Mouse (Mus musculus): Measurements from ENCODE around the gene Snapc3. TPM values are rescaled to one million over a fixed set of nuclear protein-coding genes. Genes with fewer than 3 reads are reported as not detected.
"Not testable (repeated sequence)": the region's sequence is repeated elsewhere in the genome, so short reads cannot be mapped to it uniquely, and the experiment has no call there.

The Snapc3 gene
- polyA plus RNA-seq, 1 experiment from 2014 or later: 31.1 TPM

DNA sequence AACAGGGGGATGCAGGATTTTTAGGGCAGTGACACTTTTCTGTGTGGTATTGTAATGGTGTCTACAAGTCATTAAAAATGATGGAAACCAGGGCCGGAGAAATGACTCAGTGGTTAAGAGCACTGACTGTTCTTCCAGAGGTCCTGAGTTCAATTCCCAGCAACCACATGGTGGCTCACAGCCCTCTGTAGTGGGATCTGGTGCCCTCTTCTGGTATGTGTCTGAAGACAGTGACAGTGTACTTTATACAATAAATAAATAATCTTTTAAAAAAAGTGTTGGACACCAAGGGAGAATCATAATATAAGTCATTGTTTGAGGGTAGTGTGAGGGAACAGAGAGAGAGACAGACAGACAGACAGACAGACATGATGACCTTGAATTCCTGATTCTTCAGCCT, 75.6 kb downstream of the Snapc3 start:
- WGBS: 97% methylated on average over 1 of the region's 1 CpGs
- H3K27ac ChIP-seq (ENCODE audit: low read depth, low read length): no peak overlapping the region
- ATAC-seq (replicated peaks; ENCODE audit: low FRiP score): no peak
- no peak overlapping the region for H3K9ac ChIP-seq (ENCODE audit: low read depth, low read length)
- H3K9me3 ChIP-seq (ENCODE audit: control insufficient read depth, low read length): no peaks in the 10 kb centered on the region
- no peaks in the 10 kb centered on the region for H3K27me3 ChIP-seq (replicated peaks; ENCODE audit: control insufficient read depth, insufficient read depth, low read length)
- H3K36me3 ChIP-seq (ENCODE audit: control insufficient read depth, insufficient read depth, low read length): no peaks in the 10 kb centered on the region
- DNase-seq (ENCODE audit: low spot score): no peak
- H3K4me1 ChIP-seq (replicated peaks; ENCODE audit: control insufficient read depth, insufficient read depth, low read length): no peaks in the 10 kb centered on the region
- no peak overlapping the region for H3K4me2 ChIP-seq
- no peak overlapping the region for H3K4me3 ChIP-seq (ENCODE audit: low read depth, low read length)

DNA sequence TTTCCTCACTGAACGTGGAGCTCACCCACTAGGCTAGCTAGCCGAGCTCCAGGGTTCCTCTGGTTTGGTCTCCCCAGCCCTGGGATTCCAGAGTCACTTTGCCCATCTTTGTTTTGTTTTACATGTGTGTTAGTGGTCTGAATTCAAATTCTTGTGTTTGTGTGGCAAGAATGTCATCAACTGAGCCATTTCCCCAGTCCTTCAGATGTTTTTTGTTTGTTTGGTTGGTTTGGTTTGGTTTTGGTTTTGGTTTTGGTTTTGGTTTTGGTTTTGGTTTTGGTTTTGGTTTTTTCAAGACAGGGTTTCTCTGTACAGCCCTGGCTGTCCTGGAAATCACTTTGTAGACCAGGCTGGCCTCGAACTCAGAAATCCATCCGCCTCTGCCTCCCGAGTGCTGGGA, 79.5 kb downstream of the Snapc3 start:
- H3K4me1 ChIP-seq (replicated peaks; ENCODE audit: control insufficient read depth, insufficient read depth, low read length); DNase-seq (ENCODE audit: low spot score); H3K9me3 ChIP-seq (ENCODE audit: control insufficient read depth, low read length); ATAC-seq (replicated peaks; ENCODE audit: low FRiP score); H3K27ac ChIP-seq (ENCODE audit: low read depth, low read length); H3K27me3 ChIP-seq (replicated peaks; ENCODE audit: control insufficient read depth, insufficient read depth, low read length); H3K4me2 ChIP-seq; H3K4me3 ChIP-seq (ENCODE audit: low read depth, low read length); H3K36me3 ChIP-seq (ENCODE audit: control insufficient read depth, insufficient read depth, low read length); H3K9ac ChIP-seq (ENCODE audit: low read depth, low read length): not testable (repeated sequence)
- 75% methylated on average over 5 of the region's 5 CpGs for WGBS

DNA sequence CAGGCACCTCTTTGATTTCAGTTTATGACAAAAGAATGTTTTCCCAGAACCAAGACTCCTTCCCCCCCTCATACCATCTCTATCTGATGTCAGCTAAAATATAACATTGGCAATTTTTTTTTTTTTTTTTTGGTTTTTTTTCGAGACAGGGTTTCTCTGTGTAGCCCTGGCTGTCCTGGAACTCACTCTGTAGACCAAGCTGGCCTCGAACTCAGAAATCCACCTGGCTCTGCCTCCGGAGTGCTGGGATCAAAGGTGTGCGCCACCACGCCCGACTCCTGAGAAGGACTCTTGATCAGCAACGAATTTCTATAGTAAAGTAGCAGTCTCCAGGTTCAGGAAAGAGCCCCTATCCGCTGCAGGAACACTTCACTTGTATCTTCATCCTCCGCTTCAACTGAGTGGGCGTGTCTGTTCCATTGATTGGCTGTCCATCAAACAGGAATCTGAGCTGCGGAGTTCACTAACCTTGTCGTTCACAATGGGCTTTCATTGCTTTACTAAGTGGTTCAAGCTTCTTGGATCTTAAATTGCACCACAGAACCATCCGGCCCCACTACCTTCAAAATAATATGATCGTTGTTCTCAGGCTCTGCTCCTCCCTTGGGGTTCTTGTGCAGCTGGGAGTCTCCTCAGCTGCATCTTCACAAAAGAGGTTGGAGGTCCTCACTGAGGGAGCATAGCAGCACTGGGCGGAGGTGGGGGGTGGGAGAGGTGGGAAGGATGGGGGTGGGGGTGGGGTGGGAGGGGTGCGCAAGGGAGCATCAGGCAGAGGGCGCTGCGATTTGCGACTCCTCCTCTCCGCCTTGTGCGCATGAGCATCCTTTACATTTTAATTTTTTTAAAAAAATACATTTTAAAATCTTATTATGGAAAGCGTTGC, 82.9 kb downstream of the Snapc3 start:
- DNase-seq (ENCODE audit: low spot score) (no peak), ATAC-seq (replicated peaks; ENCODE audit: low FRiP score) (no peak; the same call in 1 of the 2 replicates)
- H3K27me3 ChIP-seq (replicated peaks; ENCODE audit: control insufficient read depth, insufficient read depth, low read length): no peaks in the 10 kb centered on the region
- H3K27ac ChIP-seq (ENCODE audit: low read depth, low read length): no peak overlapping the region
- 17% methylated on average over 22 of the region's 22 CpGs for WGBS
- no peak overlapping the region for H3K9ac ChIP-seq (ENCODE audit: low read depth, low read length)
- no peaks in the 10 kb centered on the region for H3K4me1 ChIP-seq (replicated peaks; ENCODE audit: control insufficient read depth, insufficient read depth, low read length)
- no peaks in the 10 kb centered on the region for H3K9me3 ChIP-seq (ENCODE audit: control insufficient read depth, low read length)
- no peak overlapping the region for H3K4me3 ChIP-seq (ENCODE audit: low read depth, low read length)
- no peaks in the 10 kb centered on the region for H3K36me3 ChIP-seq (ENCODE audit: control insufficient read depth, insufficient read depth, low read length)
- peak overlapping the region; percentile 41 for H3K4me2 ChIP-seq

DNA sequence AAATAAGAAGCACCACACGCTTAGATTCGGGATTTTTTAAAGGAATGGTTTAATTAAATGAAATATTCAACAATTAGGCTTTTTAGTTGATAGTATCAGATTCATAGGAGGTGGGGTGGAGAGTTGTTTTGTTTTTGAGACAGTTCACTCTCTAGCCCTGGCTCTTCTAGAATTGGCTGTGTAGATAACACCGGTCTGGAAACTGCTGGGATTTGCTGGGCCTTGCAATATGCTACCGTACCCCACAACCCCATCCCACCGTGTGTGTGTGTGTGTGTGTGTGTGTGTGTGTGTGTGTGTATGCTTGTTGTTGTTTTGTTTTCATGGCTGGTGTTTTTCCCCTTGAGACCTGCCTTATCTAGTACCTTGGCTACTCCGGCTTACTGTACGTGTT, 83.5 kb downstream of the Snapc3 start:
- DNase-seq (ENCODE audit: low spot score): no peak
- Histone ChIP-seq H3K4me3 (ENCODE audit: low read depth, low read length) (no peak overlapping the region), H3K27ac (ENCODE audit: low read depth, low read length) (no peak overlapping the region), H3K9me3 (ENCODE audit: control insufficient read depth, low read length) (no peaks in the 10 kb centered on the region), H3K4me1 (replicated peaks; ENCODE audit: control insufficient read depth, insufficient read depth, low read length) (no peaks in the 10 kb centered on the region), H3K27me3 (replicated peaks; ENCODE audit: control insufficient read depth, insufficient read depth, low read length) (no peaks in the 10 kb centered on the region), H3K4me2 (peak overlapping the region; percentile 12; the same call in 1 of the 2 replicates), H3K36me3 (ENCODE audit: control insufficient read depth, insufficient read depth, low read length) (no peaks in the 10 kb centered on the region), H3K9ac (ENCODE audit: low read depth, low read length) (no peak overlapping the region)
- 40% methylated on average over 7 of the region's 7 CpGs for WGBS
- no peak for ATAC-seq (replicated peaks; ENCODE audit: low FRiP score)

DNA sequence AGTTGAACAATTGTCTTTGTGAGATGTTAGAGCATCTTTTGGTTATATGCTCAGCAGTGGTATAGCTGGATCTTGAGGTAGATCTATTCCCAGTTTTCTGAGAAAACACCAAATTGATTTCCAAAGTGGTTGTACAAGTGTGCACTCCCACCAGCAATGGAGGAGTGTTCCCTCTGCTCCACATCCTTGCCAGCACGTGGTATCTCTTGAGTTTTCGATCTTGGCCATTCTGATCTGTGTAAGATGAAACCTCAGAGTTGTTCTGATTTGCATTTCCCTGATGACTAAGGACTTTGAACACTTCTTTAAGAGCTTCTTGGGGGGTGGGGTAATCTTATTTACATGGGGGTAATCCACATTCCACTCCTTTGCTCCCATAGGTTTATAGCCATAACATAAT, 92.1 kb downstream of the Snapc3 start:
- 46% methylated on average over 2 of the region's 2 CpGs for WGBS
- ATAC-seq (replicated peaks; ENCODE audit: low FRiP score): no peak
- Histone ChIP-seq H3K36me3 (ENCODE audit: control insufficient read depth, insufficient read depth, low read length) (no peaks in the 10 kb centered on the region), H3K27me3 (replicated peaks; ENCODE audit: control insufficient read depth, insufficient read depth, low read length) (no peaks in the 10 kb centered on the region; the same call in none of the 2 replicates), H3K4me3 (ENCODE audit: low read depth, low read length) (no peak overlapping the region), H3K9ac (ENCODE audit: low read depth, low read length) (no peak overlapping the region), H3K9me3 (ENCODE audit: control insufficient read depth, low read length) (no peaks in the 10 kb centered on the region), H3K4me2 (no peak overlapping the region), H3K27ac (ENCODE audit: low read depth, low read length) (no peak overlapping the region), H3K4me1 (replicated peaks; ENCODE audit: control insufficient read depth, insufficient read depth, low read length) (no peaks in the 10 kb centered on the region)
- DNase-seq (ENCODE audit: low spot score): no peak

DNA sequence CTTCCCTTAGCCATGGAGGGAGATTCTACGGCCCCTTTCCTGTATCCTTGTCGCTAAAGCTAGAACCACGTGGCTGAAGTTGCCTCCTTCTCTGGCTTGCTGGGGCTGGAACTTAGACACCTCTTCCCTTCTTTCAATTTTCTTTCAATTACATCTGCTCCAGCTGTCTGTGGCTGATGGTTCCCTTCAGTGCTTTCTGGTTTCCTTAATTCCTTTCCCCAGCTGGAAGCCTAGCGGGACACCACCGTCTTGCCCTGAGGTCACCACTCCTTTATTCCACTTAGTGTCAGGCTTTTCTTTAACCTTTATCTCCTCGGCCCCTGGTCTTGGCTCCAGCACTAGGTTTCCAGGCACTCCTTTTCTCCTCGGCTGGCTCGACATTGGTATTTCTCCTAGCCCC, 93.6 kb downstream of the Snapc3 start:
- Histone ChIP-seq H3K4me2 (no peak overlapping the region), H3K27me3 (replicated peaks; ENCODE audit: control insufficient read depth, insufficient read depth, low read length) (no peaks in the 10 kb centered on the region; the same call in none of the 2 replicates), H3K4me3 (ENCODE audit: low read depth, low read length) (no peak overlapping the region), H3K4me1 (replicated peaks; ENCODE audit: control insufficient read depth, insufficient read depth, low read length) (no peaks in the 10 kb centered on the region), H3K36me3 (ENCODE audit: control insufficient read depth, insufficient read depth, low read length) (no peaks in the 10 kb centered on the region), H3K9ac (ENCODE audit: low read depth, low read length) (no peak overlapping the region), H3K27ac (ENCODE audit: low read depth, low read length) (no peak overlapping the region), H3K9me3 (ENCODE audit: control insufficient read depth, low read length) (no peaks in the 10 kb centered on the region)
- ATAC-seq (replicated peaks; ENCODE audit: low FRiP score) (no peak), DNase-seq (ENCODE audit: low spot score) (no peak)
- WGBS: 55% methylated on average over 8 of the region's 8 CpGs

DNA sequence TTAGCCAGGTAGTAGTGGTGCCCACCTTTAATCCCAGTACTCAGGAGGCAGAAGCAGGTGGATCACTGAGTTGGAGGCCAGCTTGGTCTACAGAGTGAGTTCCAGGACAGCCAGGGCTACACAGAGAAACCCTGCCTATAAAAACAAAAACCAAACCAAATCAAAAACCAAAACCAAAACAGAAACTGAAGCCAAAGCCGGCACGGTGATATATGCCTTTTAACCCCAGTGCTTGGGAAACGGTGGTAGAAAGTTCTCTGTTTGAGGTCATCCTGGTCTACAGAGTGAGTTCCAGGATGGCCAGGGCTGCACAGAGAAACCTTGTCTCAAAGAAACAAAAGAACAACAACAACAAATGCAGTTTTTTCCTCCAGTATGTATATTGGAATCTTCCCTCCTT, 94.7 kb downstream of the Snapc3 start:
- Histone ChIP-seq H3K27me3 (replicated peaks; ENCODE audit: control insufficient read depth, insufficient read depth, low read length) (no peaks in the 10 kb centered on the region; the same call in none of the 2 replicates), H3K9ac (ENCODE audit: low read depth, low read length) (no peak overlapping the region), H3K4me1 (replicated peaks; ENCODE audit: control insufficient read depth, insufficient read depth, low read length) (no peaks in the 10 kb centered on the region), H3K4me3 (ENCODE audit: low read depth, low read length) (no peak overlapping the region), H3K9me3 (ENCODE audit: control insufficient read depth, low read length) (no peaks in the 10 kb centered on the region), H3K36me3 (ENCODE audit: control insufficient read depth, insufficient read depth, low read length) (no peaks in the 10 kb centered on the region), H3K4me2 (no peak overlapping the region), H3K27ac (ENCODE audit: low read depth, low read length) (no peak overlapping the region)
- WGBS: 73% methylated on average over 3 of the region's 3 CpGs
- ATAC-seq (replicated peaks; ENCODE audit: low FRiP score): no peak
- no peak for DNase-seq (ENCODE audit: low spot score)

DNA sequence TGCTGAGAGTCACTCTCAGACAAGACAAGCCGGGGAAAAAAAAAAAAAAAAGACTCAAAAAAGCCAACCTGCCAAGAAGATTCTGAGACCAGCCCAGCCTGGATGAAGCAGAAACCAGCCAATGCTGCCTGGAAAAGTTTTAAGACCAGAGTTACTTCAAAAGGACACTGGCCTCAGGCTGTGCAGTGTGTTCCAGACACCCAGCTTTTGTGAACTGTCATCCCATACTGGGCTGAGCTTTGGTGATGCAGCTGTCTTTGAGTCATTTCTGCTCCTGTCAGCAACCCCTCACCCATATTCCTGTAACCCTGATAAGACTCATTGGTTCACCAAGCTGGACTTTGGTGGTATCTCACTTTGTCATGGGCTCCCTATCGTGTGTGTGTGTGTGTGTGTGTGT, 95.1 kb downstream of the Snapc3 start:
- no peaks in the 10 kb centered on the region; the same call in none of the 2 replicates for H3K27me3 ChIP-seq (replicated peaks; ENCODE audit: control insufficient read depth, insufficient read depth, low read length)
- no peak overlapping the region for H3K4me3 ChIP-seq (ENCODE audit: low read depth, low read length)
- H3K9me3 ChIP-seq (ENCODE audit: control insufficient read depth, low read length): no peaks in the 10 kb centered on the region
- H3K4me2 ChIP-seq: no peak overlapping the region
- no peak overlapping the region for H3K9ac ChIP-seq (ENCODE audit: low read depth, low read length)
- 49% methylated on average over 2 of the region's 2 CpGs for WGBS
- no peaks in the 10 kb centered on the region for H3K36me3 ChIP-seq (ENCODE audit: control insufficient read depth, insufficient read depth, low read length)
- no peaks in the 10 kb centered on the region for H3K4me1 ChIP-seq (replicated peaks; ENCODE audit: control insufficient read depth, insufficient read depth, low read length)
- ATAC-seq (replicated peaks; ENCODE audit: low FRiP score) (no peak), DNase-seq (ENCODE audit: low spot score) (no peak)
- no peak overlapping the region for H3K27ac ChIP-seq (ENCODE audit: low read depth, low read length)

DNA sequence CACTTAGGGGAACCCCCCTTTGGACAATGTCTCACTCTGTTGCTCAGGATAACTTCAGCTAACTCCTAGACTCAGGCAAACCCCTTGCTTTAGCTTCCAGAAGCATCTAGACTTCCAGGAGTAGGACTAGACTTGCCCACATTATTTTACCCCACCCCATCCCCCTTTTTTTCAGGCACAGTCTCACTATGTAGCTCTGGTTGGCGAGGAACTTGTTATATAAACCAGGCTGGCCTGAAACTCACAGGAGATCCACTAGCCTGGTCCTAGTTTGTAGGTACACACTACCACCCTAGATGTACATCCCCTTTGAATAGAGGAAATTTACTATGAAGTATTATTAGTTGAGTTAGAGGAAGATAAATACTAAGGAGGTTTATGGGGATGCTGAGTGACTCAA, 96.7 kb downstream of the Snapc3 start:
- ATAC-seq (replicated peaks; ENCODE audit: low FRiP score): no peak

More for the DNA sequence above, 96.7 kb downstream of the Snapc3 start:
- Histone ChIP-seq H3K4me1 (replicated peaks; ENCODE audit: control insufficient read depth, insufficient read depth, low read length) (no peaks in the 10 kb centered on the region), H3K36me3 (ENCODE audit: control insufficient read depth, insufficient read depth, low read length) (no peaks in the 10 kb centered on the region), H3K4me2 (no peak overlapping the region), H3K27ac (ENCODE audit: low read depth, low read length) (no peak overlapping the region), H3K27me3 (replicated peaks; ENCODE audit: control insufficient read depth, insufficient read depth, low read length) (no peaks in the 10 kb centered on the region; the same call in 1 of the 2 replicates), H3K9ac (ENCODE audit: low read depth, low read length) (no peak overlapping the region), H3K9me3 (ENCODE audit: control insufficient read depth, low read length) (no peaks in the 10 kb centered on the region), H3K4me3 (ENCODE audit: low read depth, low read length) (no peak overlapping the region)
- 80% methylated on average over 1 of the region's 1 CpGs for WGBS
- no peak for DNase-seq (ENCODE audit: low spot score)
